In the genomic region with DNA sequence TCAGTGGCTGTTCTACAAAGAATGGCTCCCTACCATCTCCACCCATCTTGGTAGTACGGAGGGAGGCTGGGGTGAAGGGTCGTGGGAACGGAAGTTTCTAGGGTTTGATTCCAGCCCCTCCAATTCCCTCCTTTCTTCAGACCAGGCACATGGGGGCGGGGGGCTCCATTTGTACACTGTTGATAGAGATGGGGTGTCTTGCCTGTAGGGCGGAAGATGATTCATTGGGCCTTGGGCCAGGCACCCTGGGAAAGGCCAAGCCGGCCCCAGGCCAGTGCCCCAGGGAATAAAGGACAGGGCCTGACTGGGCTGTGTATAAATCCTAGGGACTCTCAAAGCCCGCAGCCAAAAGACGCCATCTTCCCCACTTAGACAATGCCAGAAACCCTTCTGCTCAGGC, we compare ENCODE assay signal across 9 mouse cellular contexts. TPM values are rescaled to one million over a fixed set of nuclear protein-coding genes. Genes with fewer than 3 reads are reported as not detected.
DNase-seq lines count a peak whose midpoint lies in the region; ATAC-seq and TF ChIP-seq lines count a peak whose summit lies in the region.
"Had no signal": no experiment of that assay in that cellular context is flagged by ENCODE, and none has a peak within 500 bp of the region (broad histone marks: within the 10 kb centered on the region; RNA-seq: fewer than 3 reads in every experiment).

No protein-coding gene starts in this region.

- H3K9me3 ChIP-seq in hindbrain, embryonic 10.5 days, result no peaks in the 10 kb centered on the region
- no peaks in the 10 kb centered on the region for H3K9me3 ChIP-seq in hindbrain, embryonic 14.5 days (ENCODE audit: control insufficient read depth, low read length)
- H3K9me3 ChIP-seq in kidney, embryonic 16.5 days (ENCODE audit: low read length), result no peaks in the 10 kb centered on the region
- no peaks in the 10 kb centered on the region for H3K9me3 ChIP-seq in midbrain, embryonic 16.5 days (replicated peaks; ENCODE audit: control insufficient read depth, low read length, poor library complexity, severe bottlenecking)
- H3K9me3 ChIP-seq: midbrain, embryonic 13.5 days had no signal

- no peak for ATAC-seq in hindbrain, embryonic 14.5 days (ENCODE audit: low FRiP score)
- ATAC-seq in kidney, embryonic 16.5 days (ENCODE audit: low FRiP score, low TSS enrichment), result peak; percentile 28; the same call in 1 of the 2 replicates
- no peak for ATAC-seq in midbrain, embryonic 16.5 days

- TF ChIP-seq POLR2A in myocyte (IDR thresholded peaks at IDR 0.05; ENCODE audit: insufficient read length, low read depth), result no peak

- peak overlapping the region; percentile 50 for H3K27ac ChIP-seq in hindbrain, embryonic 10.5 days
- no peak overlapping the region for H3K27ac ChIP-seq in hindbrain, embryonic 14.5 days
- H3K27ac ChIP-seq in kidney, embryonic 16.5 days (ENCODE audit: low read length), result peak overlapping the region; percentile 89
- no peak overlapping the region for H3K27ac ChIP-seq in midbrain, embryonic 16.5 days (ENCODE audit: low read length)
- H3K27ac ChIP-seq: midbrain, embryonic 13.5 days had no signal

- H3K27me3 ChIP-seq in hindbrain, embryonic 10.5 days (ENCODE audit: insufficient read depth, poor library complexity, severe bottlenecking), result no peaks in the 10 kb centered on the region
- no peaks in the 10 kb centered on the region for H3K27me3 ChIP-seq in hindbrain, embryonic 14.5 days (ENCODE audit: control insufficient read depth, insufficient read depth, low read length)
- H3K27me3 ChIP-seq in kidney, embryonic 16.5 days (ENCODE audit: insufficient read depth, low read length), result no peaks in the 10 kb centered on the region
- H3K27me3 ChIP-seq in myocyte (ENCODE audit: control insufficient read depth, insufficient read depth, insufficient read length), result no peaks in the 10 kb centered on the region
- H3K27me3 ChIP-seq in midbrain, embryonic 16.5 days (ENCODE audit: control insufficient read depth, insufficient read depth, low read depth, low read length), result no peaks in the 10 kb centered on the region
- H3K27me3 ChIP-seq: midbrain, embryonic 13.5 days had no signal

- peaks cover 73% of the 10 kb centered on the region for H3K79me2 ChIP-seq in myocyte (ENCODE audit: control insufficient read depth, insufficient read depth)

- no peak overlapping the region for H3K4me2 ChIP-seq in hindbrain, embryonic 14.5 days (replicated peaks)
- no peak overlapping the region for H3K4me2 ChIP-seq in kidney, embryonic 16.5 days (replicated peaks; ENCODE audit: low read depth, low read length)
- H3K4me2 ChIP-seq in myocyte (ENCODE audit: low read depth), result peak overlapping the region; percentile 71
- H3K4me2 ChIP-seq in midbrain, embryonic 16.5 days (ENCODE audit: low read length), result no peak overlapping the region
- H3K4me2 ChIP-seq: midbrain, embryonic 13.5 days had no signal

- peaks cover 57% of the 10 kb centered on the region for H3K4me1 ChIP-seq in hindbrain, embryonic 10.5 days (replicated peaks)
- peaks cover 11% of the 10 kb centered on the region for H3K4me1 ChIP-seq in hindbrain, embryonic 14.5 days (replicated peaks; ENCODE audit: control insufficient read depth, insufficient read depth, low read length)
- H3K4me1 ChIP-seq in kidney, embryonic 16.5 days (ENCODE audit: insufficient read depth, low read length), result peaks cover 65% of the 10 kb centered on the region
- H3K4me1 ChIP-seq in midbrain, embryonic 16.5 days (ENCODE audit: control insufficient read depth, insufficient read depth, low read length), result peaks cover 7% of the 10 kb centered on the region

- 77% methylated on average over 8 of the region's 8 CpGs for WGBS in hindbrain, embryonic 10.5 days
- 78% methylated on average over 8 of the region's 8 CpGs for WGBS in hindbrain, embryonic 14.5 days
- 64% methylated on average over 8 of the region's 8 CpGs for WGBS in kidney, embryonic 16.5 days
- 85% methylated on average over 8 of the region's 8 CpGs for WGBS in midbrain, embryonic 16.5 days

- no peak for DNase-seq in hindbrain, embryonic 10.5 days (ENCODE audit: low spot score)
- no peak for DNase-seq in hindbrain, embryonic 14.5 days (ENCODE audit: low spot score)
- DNase-seq in heart, adult 8-10 months (ENCODE audit: low spot score), result peak; percentile 58
- DNase-seq in cerebellum, adult 9-11 months, result no peak
- DNase-seq in right cerebral cortex, adult 18-20 months, result no peak

- H3K4me3 ChIP-seq in hindbrain, embryonic 10.5 days, result no peak overlapping the region
- H3K4me3 ChIP-seq in hindbrain, embryonic 14.5 days (replicated peaks; ENCODE audit: low read length), result no peak overlapping the region
- H3K4me3 ChIP-seq in kidney, embryonic 16.5 days (ENCODE audit: low read length), result no peak overlapping the region
- no peak overlapping the region for H3K4me3 ChIP-seq in myocyte
- H3K4me3 ChIP-seq in midbrain, embryonic 16.5 days (ENCODE audit: low read depth, low read length), result no peak overlapping the region
- H3K4me3 ChIP-seq: midbrain, embryonic 13.5 days had no signal

- no peak overlapping the region for H3ac ChIP-seq in myocyte (ENCODE audit: control insufficient read depth, insufficient read length)

- no peak overlapping the region; the same call in 1 of the 2 replicates for H3K9ac ChIP-seq in hindbrain, embryonic 14.5 days
- peak overlapping the region; percentile 54 for H3K9ac ChIP-seq in kidney, embryonic 16.5 days (replicated peaks; ENCODE audit: low read length)
- H3K9ac ChIP-seq in midbrain, embryonic 16.5 days (ENCODE audit: low read depth, low read length), result no peak overlapping the region
- H3K9ac ChIP-seq: midbrain, embryonic 13.5 days had no signal

- H3K36me3 ChIP-seq in hindbrain, embryonic 10.5 days, result peaks cover 40% of the 10 kb centered on the region
- H3K36me3 ChIP-seq in hindbrain, embryonic 14.5 days (replicated peaks; ENCODE audit: control insufficient read depth, insufficient read depth), result no peaks in the 10 kb centered on the region
- peaks cover 14% of the 10 kb centered on the region for H3K36me3 ChIP-seq in kidney, embryonic 16.5 days (ENCODE audit: insufficient read depth, low read length)
- H3K36me3 ChIP-seq in myocyte (ENCODE audit: control insufficient read depth, insufficient read depth), result no peaks in the 10 kb centered on the region
- no peaks in the 10 kb centered on the region for H3K36me3 ChIP-seq in midbrain, embryonic 16.5 days (ENCODE audit: control insufficient read depth, insufficient read depth, low read length)
- H3K36me3 ChIP-seq: midbrain, embryonic 13.5 days had no signal

TF ChIP-seq in myocyte, 11 proteins besides CTCF, POLR2A, EP300 and RAD21:
- TF ChIP-seq CEBPB (IDR thresholded peaks at IDR 0.05; ENCODE audit: insufficient read depth, poor library complexity, severe bottlenecking) (no peak), TCF3 (IDR thresholded peaks at IDR 0.05; ENCODE audit: insufficient read length, low read depth) (no peak), E2F4 (IDR thresholded peaks at IDR 0.05; ENCODE audit: insufficient read depth) (no peak), USF1 (IDR thresholded peaks at IDR 0.05; ENCODE audit: low read depth) (no peak), MYOD1 (IDR thresholded peaks at IDR 0.05; ENCODE audit: control insufficient read depth in 1 of 3, insufficient read length in 2 of 3, low read depth in 2 of 3) (no peak), POLR2AphosphoS2 (IDR thresholded peaks at IDR 0.05; ENCODE audit: insufficient read length, low read depth) (no peak), REST (IDR thresholded peaks at IDR 0.05; ENCODE audit: insufficient read depth, insufficient read length) (no peak), SRF (IDR thresholded peaks at IDR 0.05; ENCODE audit: control insufficient read depth, insufficient read length, low read depth) (no peak), MAX (IDR thresholded peaks at IDR 0.05; ENCODE audit: low read depth) (no peak), MYOG (IDR thresholded peaks at IDR 0.05; ENCODE audit: control insufficient read depth in 1 of 3, insufficient read depth in 1 of 3, insufficient read length in 2 of 3, low read depth in 2 of 3) (no peak), TCF12 (IDR thresholded peaks at IDR 0.05; ENCODE audit: insufficient read depth, poor library complexity, severe bottlenecking) (no peak)
TF ChIP-seq in myocyte: peak in this region for 0.

RNA-seq across cellular contexts. Expression of gene Arhgef17, which starts 23.8 kb away (rescaled TPM):
- polyA plus RNA-seq in hindbrain, embryonic 10.5 days (2016; fragmentation: Nextera tagmentation; extraction: Ambion mirVana), result 6.7 and 8.2 TPM in 2 replicates
- polyA plus RNA-seq in hindbrain, embryonic 14.5 days (2014; fragmentation: Nextera tagmentation; extraction: Ambion mirVana), result 15.5 and 19.5 TPM in 2 replicates
- total RNA-seq in heart, adult 8-10 months (2022), result 10 to 100 TPM; 25.0 to 36.6 (median 28.1) TPM
- polyA plus RNA-seq in kidney, embryonic 16.5 days (2015; fragmentation: Nextera tagmentation; extraction: Ambion mirVana), result 10.7 and 10.8 TPM in 2 replicates
- 24.7 TPM for polyA plus RNA-seq in myocyte (2012; fragmentation: generic; extraction: Trizol)
- polyA plus RNA-seq in midbrain, embryonic 16.5 days (2015; fragmentation: Nextera tagmentation; extraction: Ambion mirVana), result 13.8 and 17.6 TPM in 2 replicates

RNA-seq across cellular contexts. Expression of gene Relt, which starts 44.8 kb away (rescaled TPM):
- 3.6 and 4.8 TPM in 2 replicates for polyA plus RNA-seq in hindbrain, embryonic 10.5 days (2016; fragmentation: Nextera tagmentation; extraction: Ambion mirVana)
- 4.3 and 5.0 TPM in 2 replicates for polyA plus RNA-seq in hindbrain, embryonic 14.5 days (2014; fragmentation: Nextera tagmentation; extraction: Ambion mirVana)
- 1 to 10 TPM; 3.8 to 4.1 (median 3.9) TPM for total RNA-seq in heart, adult 8-10 months (2022)
- 3.8 and 4.8 TPM in 2 replicates for polyA plus RNA-seq in kidney, embryonic 16.5 days (2015; fragmentation: Nextera tagmentation; extraction: Ambion mirVana)
- 6.5 TPM for polyA plus RNA-seq in myocyte (2012; fragmentation: generic; extraction: Trizol)
- polyA plus RNA-seq in midbrain, embryonic 16.5 days (2015; fragmentation: Nextera tagmentation; extraction: Ambion mirVana), result 5.0 and 5.4 TPM in 2 replicates

Comparison
In these comparisons a context has a peak if more than half of its experiments do, and no peak if none do; other contexts are left out.
1. H3K27ac ChIP-seq: peak in hindbrain, embryonic 10.5 days (single experiment) and kidney, embryonic 16.5 days (single experiment); none in hindbrain, embryonic 14.5 days (single experiment) and midbrain, embryonic 16.5 days (single experiment).